Mouse (Mus musculus): ENCODE results near the gene Rpa2. TPM values are rescaled to one million over a fixed set of nuclear protein-coding genes. Genes with fewer than 3 reads are reported as not detected.

The Rpa2 gene
- polyA plus RNA-seq, 1 experiment, result 17.0 TPM

DNA sequence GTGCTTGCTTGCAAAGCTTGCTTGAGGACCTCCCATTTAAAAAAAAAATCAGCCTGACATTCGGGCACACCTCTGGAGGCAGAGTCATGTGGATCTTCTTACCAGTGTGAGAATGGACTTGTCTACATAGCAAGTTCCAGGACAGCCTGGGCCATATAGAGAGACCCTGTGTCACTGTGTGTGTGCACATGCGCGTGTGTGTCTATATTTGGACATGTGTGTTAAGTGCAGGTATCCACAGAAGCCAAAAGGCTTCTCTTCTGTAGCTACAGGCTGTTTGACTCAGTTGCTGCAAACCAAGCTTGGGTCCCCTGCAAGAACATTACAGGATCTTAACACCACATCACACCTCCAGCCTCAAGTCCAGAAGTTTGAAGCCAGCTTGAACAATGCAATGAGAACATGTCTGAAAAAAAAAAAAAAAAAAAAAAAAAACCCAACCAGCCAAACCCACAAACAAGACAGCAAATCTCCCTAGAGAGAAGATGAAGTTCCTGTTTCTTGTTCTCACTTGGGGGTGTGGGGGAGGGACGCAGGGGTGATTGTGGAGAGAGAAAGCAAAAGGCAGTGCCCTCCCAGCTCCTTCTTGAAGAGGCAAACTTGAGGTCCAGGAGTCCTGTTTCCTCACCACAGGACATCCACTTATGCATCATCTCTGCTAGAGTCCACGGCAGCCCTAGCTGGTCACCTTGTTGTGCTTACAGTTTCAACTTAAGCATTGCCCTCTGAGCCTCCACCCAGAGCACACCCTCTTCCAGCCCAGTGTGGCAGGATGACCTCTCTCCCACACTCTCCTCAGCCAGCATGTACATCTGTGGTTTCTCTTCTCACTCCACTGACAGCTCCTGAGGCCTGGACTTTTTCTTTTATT, 39.9 kb downstream of the Rpa2 start:
- Histone ChIP-seq H3K27ac (ENCODE audit: insufficient read depth, low read length) (no peak overlapping the region), H3K4me1 (ENCODE audit: control insufficient read depth, insufficient read depth, low read length) (peaks cover 2% of the 10 kb centered on the region), H3K4me3 (ENCODE audit: insufficient read depth, low read length) (no peak overlapping the region)
- TF ChIP-seq POLR2A (IDR thresholded peaks at IDR 0.05; ENCODE audit: extremely low read depth, insufficient read depth, low read length) (no peak), CTCF (IDR thresholded peaks at IDR 0.05; ENCODE audit: extremely low read depth, insufficient read depth, low read length) (no peak)

- Histone ChIP-seq H3K4me1 (ENCODE audit: control insufficient read depth, insufficient read depth, low read length) (peaks cover 2% of the 10 kb centered on the region), H3K27ac (ENCODE audit: insufficient read depth, low read length) (0 out of 2 replicates have a peak overlapping the region, but pooled peaks have one; percentile 6), H3K4me3 (ENCODE audit: insufficient read depth, low read length) (no peak overlapping the region)
- no peak for TF ChIP-seq POLR2A (IDR thresholded peaks at IDR 0.05; ENCODE audit: extremely low read depth, insufficient read depth, low read length)
- TF ChIP-seq CTCF (IDR thresholded peaks at IDR 0.05; ENCODE audit: extremely low read depth, insufficient read depth, low read length), result no peak
Measured at GRCm38 (mm10) chr4:132809621-132810020, 41.5 kb downstream of the Rpa2 start.

DNA sequence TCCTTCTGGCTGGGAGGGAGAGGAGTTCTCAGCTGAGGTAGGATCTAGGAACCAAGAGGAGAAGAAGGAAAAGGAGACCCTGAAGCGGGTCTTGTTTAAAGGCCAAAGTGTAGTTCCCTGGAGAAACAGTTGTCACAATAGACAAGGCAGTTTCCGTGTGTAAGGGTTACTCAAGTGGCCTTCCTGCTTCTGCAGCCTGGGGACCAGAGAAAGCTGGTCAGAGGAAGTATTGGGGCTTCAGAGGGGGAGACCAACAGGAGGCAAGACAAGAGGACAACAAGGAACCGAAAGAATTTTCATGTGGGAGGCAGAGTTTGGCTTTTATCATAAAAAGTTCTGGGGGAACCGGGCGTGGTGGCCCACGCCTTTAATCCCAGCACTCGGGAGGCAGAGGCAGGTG, 48.3 kb downstream of the Rpa2 start:
- Histone ChIP-seq H3K4me3 (ENCODE audit: insufficient read depth, low read length) (no peak overlapping the region), H3K4me1 (ENCODE audit: control insufficient read depth, insufficient read depth, low read length) (no peaks in the 10 kb centered on the region), H3K27ac (ENCODE audit: insufficient read depth, low read length) (no peak overlapping the region)
- no peak for TF ChIP-seq POLR2A (IDR thresholded peaks at IDR 0.05; ENCODE audit: extremely low read depth, insufficient read depth, low read length)
- TF ChIP-seq CTCF (IDR thresholded peaks at IDR 0.05; ENCODE audit: extremely low read depth, insufficient read depth, low read length), result no peak

- Histone ChIP-seq H3K4me1 (ENCODE audit: control insufficient read depth, insufficient read depth, low read length) (no peaks in the 10 kb centered on the region), H3K27ac (ENCODE audit: insufficient read depth, low read length) (no peak overlapping the region), H3K4me3 (ENCODE audit: insufficient read depth, low read length) (no peak overlapping the region)
- TF ChIP-seq CTCF (IDR thresholded peaks at IDR 0.05; ENCODE audit: extremely low read depth, insufficient read depth, low read length) (no peak), POLR2A (IDR thresholded peaks at IDR 0.05; ENCODE audit: extremely low read depth, insufficient read depth, low read length) (no peak)
Measured at GRCm38 (mm10) chr4:132816855-132817254, 48.7 kb downstream of the Rpa2 start.

- Histone ChIP-seq H3K27ac (ENCODE audit: insufficient read depth, low read length) (no peak overlapping the region), H3K4me3 (ENCODE audit: insufficient read depth, low read length) (no peak overlapping the region), H3K4me1 (ENCODE audit: control insufficient read depth, insufficient read depth, low read length) (no peaks in the 10 kb centered on the region)
- TF ChIP-seq POLR2A (IDR thresholded peaks at IDR 0.05; ENCODE audit: extremely low read depth, insufficient read depth, low read length) (no peak), CTCF (IDR thresholded peaks at IDR 0.05; ENCODE audit: extremely low read depth, insufficient read depth, low read length) (no peak)
Measured at GRCm38 (mm10) chr4:132818442-132818841, 50.3 kb downstream of the Rpa2 start.

DNA sequence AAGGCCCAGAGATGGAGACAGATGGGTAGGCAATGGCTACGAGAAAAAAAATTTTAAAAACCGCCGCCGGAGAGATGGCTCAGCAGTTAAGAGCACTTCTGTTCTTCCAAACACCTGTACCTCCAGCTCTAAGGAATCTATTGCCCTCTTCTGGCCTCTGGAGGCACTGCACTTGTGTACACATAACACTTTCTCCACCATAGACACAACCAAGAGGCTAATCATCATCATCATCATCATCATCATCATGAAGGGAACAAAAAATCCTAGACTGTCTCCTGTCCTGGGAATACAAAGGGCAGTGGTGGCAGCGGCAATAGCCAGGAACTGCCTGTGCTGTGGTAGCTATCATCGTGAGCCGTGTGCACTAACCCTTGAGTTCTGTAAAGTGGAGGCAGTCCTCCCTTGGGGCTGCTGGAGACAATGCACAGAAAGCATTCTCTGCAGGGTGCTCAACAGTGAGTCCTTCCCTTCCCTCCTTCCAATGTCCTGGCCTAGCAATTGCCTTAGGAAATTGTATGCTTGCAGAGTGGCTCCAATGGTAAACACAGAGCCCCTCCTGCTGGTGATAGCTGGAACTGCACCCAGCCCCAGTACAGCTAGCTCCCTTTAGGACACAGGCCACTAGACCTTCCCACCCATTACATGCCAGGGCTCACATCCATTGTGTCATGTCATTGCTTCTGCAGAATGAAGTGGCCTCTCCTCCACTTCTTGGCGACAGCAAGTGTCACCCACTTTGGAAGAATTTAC, 55.7 kb downstream of the Rpa2 start:
- Histone ChIP-seq H3K4me1 (ENCODE audit: control insufficient read depth, insufficient read depth, low read length) (no peaks in the 10 kb centered on the region), H3K27ac (ENCODE audit: insufficient read depth, low read length) (no peak overlapping the region), H3K4me3 (ENCODE audit: insufficient read depth, low read length) (no peak overlapping the region)
- TF ChIP-seq CTCF (IDR thresholded peaks at IDR 0.05; ENCODE audit: extremely low read depth, insufficient read depth, low read length) (peak; percentile 73), POLR2A (IDR thresholded peaks at IDR 0.05; ENCODE audit: extremely low read depth, insufficient read depth, low read length) (no peak)

Other genes with a start within 250 kb of the Rpa2 start
- 738 and 747 TPM in 2 replicates for gene Atpif1, start 234.7 kb upstream of the Rpa2 start, polyA plus RNA-seq (2012; rRNA removed)
- 112 and 117 TPM in 2 replicates for gene Dnajc8, start 232.8 kb upstream of the Rpa2 start, polyA plus RNA-seq (2012; rRNA removed)
- gene Ptafr, start 204.3 kb upstream of the Rpa2 start, polyA plus RNA-seq (2012; rRNA removed), result 1.5 and 1.7 TPM in 2 replicates
- gene Eya3, start 129.3 kb upstream of the Rpa2 start, polyA plus RNA-seq (2012; rRNA removed), result 24.5 and 25.5 TPM in 2 replicates
- 2.8 and 3.0 TPM in 2 replicates for gene Xkr8, start 35.8 kb upstream of the Rpa2 start, polyA plus RNA-seq (2012; rRNA removed)
- 1.9 and 3.0 TPM in 2 replicates for gene Smpdl3b, start 11.1 kb upstream of the Rpa2 start, polyA plus RNA-seq (2012; rRNA removed)
- gene Themis2, start 28.1 kb downstream of the Rpa2 start, polyA plus RNA-seq (2012; rRNA removed), result 1.2 and 1.3 TPM in 2 replicates
- 55.2 and 56.5 TPM in 2 replicates for gene Ppp1r8, start 74.8 kb downstream of the Rpa2 start, polyA plus RNA-seq (2012; rRNA removed)
- gene Stx12, start 116.2 kb downstream of the Rpa2 start, polyA plus RNA-seq (2012; rRNA removed), result 92.3 and 96.3 TPM in 2 replicates
- gene Fam76a, start 154.2 kb downstream of the Rpa2 start, polyA plus RNA-seq (2012; rRNA removed), result 40.2 and 40.3 TPM in 2 replicates
- 0.11 and 0.15 TPM in 2 replicates for gene Fgr, start 205.8 kb downstream of the Rpa2 start, polyA plus RNA-seq (2012; rRNA removed)
- gene Ahdc1, start 242.9 kb downstream of the Rpa2 start, polyA plus RNA-seq (2012; rRNA removed), result 23.8 and 26.4 TPM in 2 replicates

Data from cortical plate, adult 2 months (tissue).